Mouse (Mus musculus) adrenal gland, postnatal 0 days (tissue): ENCODE measurements around the gene Slc24a3. TPM values are rescaled to one million over a fixed set of nuclear protein-coding genes. Genes with fewer than 3 reads are reported as not detected.

Source experiments
- polyA plus RNA-seq: library from polyadenylated mRNA; unstranded; fragments of >200 nt; fragmentation: Nextera tagmentation; extraction: Ambion mirVana; gene quantifications from 2 replicates; pipeline ENCODE4 v1.2.1, GENCODE M21; 2015

The Slc24a3 gene
- polyA plus RNA-seq: 2.9 and 6.0 TPM in 2 replicates

DNA sequence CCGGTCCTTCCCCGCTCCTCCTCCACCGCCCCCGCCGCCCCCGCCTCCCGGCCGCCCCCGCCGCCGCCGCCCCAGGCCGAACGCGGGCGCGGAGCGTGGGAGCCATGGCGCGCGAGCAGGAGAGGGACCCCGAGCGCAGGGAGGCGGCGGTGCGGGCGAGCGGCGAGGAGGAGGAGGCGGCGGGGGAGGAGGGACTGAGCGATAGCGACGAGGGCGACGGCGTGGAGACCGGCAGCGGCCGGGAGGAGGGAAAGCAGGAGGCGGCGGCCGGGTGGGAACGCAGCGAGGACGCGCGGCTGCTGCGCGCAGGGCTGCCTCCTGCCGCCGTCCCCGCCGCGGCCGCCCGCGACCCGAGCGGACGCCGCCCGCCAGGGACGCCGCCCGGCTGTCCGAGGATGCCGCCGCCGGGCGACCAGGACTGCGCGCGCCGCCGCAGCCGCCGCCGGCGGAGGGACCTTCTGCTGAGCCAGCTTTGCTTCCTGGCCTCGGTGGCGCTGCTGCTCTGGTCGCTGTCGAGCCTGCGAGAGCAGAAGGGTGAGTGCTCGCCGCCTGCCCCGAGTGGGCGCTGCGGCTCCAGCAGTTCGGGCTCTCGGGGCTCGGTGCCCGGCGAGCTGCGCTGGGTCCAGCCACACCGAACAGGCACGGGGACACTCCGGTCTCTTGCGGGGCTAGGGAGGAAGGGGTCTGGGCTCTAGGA lies at the start of gene Slc24a3:
Gene Slc24a3 (plus strand): TSS at position 91 of the 697 bp plus-strand sequence.

DNA sequence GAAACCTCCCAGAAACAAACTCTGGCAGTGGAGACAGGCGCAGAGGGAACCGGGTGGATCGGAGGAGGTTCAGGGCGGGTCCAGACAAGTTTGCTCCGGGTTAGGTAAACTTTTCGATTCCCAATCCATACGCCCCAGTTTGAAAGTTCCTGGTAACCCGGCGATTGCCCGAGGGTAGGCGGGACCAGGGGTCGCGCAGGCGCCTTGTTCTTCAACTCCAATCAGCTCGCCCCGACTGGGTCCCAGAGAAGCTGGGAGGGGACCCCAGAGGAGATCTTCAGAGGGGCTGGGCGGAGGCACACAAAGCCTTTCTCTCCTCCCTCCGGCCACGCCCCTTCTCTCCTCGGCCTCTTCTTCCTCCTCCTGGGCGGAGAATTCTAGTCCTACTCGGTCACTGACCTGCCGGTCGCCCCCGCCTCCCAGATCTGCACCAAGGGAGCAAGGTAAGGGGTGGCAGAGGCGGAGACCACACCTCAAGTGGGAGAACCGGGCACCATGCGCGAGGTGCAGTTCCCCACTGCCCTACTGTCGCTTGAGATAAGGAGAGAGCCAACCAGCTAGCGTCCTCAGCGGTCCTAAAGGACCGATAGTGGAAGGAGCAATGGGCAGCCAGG lies 507.7 kb downstream of the Slc24a3 start, which contains the start of gene Rin2:
Gene Rin2 (plus strand): TSS at position 74 of the 614 bp plus-strand sequence.

